Mouse (Mus musculus) urinary bladder, postnatal 4 days (tissue): ENCODE data around the gene Zbtb17.

Source experiments
- DNase-seq, 2 experiments: peaks; one replicate each; pipeline ENCODE4 v3.0.0; 2021 to 2022; ENCODE audit warnings: low spot score in 2 of 2

The Zbtb17 gene

DNA sequence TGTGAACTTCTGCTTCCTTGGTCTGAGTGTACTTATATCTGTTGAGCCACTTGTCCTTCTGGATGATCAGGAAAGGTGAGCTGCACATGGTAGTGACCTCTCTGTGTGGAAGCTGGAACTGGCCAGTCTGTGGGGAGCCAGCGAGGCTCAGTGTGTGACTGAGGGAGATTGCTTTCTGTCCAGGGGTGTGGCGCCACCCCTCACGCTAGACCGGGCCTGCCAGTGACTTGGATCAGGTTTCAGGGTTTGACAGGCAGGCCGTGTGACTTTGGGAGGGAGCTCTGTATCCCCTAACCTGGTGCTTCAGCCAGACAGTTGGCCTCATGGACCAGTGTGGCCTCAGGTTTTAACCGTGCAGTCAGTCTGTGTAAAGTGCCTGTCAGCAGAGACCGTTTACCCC, 13.8 kb downstream of the Zbtb17 start:
- DNase-seq = peak in 1 of 2 experiments; percentile 58

DNA sequence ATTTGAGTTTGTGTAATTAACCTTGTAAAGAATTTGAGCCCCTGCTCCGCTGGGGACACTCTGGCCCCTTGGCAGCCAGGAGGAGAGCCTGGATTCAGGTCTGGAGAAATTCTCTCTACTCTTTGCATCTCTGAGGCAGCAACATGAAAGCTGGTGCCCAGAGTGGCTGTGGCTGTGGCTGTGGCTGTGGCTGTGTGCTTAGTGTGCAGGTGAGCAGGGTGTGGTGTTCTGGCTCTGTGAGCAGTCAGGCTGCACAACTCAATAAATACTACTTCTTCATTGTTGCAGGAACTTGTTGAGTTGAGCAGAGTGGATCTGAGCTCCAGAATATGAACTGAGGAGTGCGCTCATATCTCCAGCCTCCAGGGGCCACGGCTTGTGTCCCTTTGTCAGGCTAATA, 14.4 kb downstream of the Zbtb17 start:
- no peak for DNase-seq

DNA sequence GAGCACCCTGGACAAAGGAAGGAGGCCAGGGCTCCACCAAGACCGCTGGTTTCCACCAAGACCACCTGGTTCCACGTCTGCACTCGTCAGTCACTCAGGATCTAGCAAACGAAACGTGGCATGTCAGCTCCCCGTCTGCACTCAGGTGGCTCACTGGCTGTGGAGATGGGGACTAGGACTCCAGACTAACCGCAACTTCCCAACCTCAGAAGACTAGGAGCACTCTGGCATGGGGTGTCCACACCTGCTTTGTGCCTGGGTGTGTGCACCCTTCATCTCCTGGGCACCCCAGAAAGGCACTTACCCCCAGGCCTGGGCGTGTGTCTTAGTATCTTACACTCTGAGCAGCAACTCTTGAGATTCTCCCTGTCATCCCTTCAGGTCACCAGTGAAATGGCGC, 15.3 kb downstream of the Zbtb17 start:
- DNase-seq = no peak

DNA sequence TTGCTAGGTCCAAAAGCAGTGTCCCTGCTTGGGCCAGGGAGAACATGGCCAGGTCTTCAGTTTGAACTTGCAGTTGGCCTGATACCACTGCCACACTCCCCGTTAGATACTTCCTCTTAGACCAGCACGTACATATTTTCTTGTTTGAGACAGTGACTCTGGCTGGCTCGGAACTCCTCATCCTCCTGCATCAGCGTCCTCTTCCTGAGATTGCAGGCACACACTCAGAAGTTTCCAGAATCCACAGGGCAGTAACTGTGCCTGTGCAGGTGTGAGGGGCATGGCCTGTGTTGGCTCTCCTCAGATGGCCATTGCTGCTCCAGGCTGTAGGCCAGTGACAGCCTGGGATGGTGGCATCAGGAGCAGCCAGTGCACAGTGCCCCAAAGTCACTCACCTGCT, 16.0 kb downstream of the Zbtb17 start:
- DNase-seq = no peak

DNA sequence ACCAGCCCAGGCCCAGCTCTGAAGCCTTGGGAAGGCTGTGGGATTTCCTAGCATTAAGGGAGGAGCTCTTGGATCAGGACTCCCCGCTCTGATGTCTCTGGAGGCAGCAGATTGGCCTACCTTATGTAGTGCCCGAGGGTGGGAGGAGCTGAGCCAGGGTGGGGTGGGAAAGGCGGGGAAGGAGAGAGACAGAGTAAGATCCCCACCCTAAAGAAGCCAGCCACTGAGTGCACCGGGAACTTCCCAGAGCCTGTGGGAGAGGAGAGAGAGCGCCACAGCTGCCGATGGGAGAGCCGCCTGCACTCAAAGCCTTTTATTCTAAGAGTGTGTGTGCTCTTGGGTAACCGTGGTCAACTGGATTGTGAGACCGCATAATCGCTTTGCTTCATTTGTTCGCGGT, 16.6 kb downstream of the Zbtb17 start:
- no peak for DNase-seq

DNA sequence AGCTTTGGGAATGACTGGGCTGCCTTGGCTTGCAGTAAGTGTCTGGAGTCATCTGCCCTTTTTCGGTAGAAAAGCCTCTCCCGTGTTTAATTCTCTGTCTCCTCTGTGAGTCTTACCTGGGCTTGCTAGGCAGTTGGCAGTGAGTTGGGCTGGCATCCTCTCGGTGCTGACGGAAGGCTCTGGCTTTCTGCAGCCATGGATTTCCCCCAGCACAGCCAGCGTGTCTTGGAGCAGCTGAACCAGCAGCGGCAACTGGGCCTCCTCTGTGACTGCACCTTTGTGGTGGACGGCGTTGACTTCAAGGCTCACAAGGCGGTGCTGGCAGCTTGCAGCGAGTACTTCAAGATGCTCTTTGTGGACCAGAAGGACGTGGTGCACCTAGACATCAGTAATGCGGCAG, 17.1 kb downstream of the Zbtb17 start:
- no peak for DNase-seq

DNA sequence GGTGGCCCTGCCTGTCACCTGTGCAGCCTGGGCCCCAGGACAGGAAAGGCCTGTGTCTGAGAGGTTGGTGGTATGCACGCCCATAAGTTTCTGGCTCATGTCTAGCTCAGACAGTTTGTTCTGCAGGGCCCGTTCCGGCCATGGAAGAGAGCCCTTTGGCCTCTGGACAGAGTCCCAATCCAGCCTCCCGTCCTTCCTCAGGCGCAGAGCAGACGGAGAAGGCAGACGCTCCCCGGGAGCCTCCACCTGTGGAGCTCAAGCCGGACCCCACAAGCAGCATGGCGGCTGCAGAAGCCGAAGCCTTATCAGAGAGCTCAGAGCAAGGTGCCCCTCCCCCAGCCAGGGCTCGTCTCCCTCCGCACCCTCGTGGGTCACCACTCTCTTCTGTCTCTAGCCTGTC, 19.0 kb downstream of the Zbtb17 start:
- DNase-seq = no peak

DNA sequence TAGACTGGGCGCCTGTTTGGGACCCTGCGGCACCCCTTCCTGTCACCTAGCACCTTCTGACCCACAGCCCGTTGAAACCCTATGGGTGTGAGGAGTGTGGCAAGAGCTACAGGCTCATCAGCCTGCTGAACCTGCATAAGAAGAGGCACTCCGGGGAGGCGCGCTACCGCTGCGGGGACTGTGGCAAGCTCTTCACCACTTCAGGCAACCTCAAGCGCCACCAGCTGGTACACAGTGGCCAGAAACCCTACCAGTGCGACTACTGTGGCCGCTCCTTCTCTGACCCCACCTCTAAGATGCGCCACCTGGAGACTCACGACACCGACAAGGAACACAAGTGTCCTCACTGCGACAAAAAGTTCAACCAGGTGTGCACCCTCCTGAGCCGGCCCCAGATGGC, 20.3 kb downstream of the Zbtb17 start:
- no peak for DNase-seq

DNA sequence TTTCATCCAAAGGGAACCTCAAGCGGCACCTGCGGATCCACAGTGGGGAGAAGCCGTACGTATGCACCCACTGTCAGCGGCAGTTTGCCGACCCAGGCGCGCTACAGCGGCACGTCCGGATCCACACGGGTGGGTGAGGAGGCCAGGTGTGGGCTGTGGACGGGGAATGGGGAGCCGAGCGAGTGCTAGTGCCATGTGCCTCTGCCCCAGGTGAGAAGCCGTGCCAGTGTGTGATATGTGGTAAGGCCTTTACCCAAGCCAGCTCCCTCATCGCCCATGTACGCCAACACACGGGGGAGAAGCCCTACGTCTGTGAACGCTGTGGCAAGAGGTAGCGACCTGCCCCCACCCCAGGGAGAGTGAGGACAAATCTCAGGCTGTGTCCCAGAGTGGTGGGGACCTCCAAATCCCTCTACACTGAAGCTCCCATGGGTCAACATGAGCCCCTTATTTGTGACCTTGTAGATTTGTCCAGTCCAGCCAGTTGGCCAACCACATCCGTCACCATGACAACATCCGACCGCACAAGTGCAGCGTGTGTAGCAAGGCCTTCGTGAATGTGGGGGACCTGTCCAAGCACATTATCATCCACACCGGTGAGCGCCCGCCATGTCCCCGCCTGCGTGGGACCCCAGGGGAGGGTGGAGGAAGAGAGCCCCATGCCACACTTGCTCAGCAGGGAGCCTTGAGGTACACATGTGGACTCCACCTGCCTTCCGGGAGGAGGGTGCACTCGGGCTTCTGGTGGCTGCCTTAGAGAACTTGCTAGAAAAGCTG, 21.2 kb downstream of the Zbtb17 start:
- peak in 1 of 2 experiments; percentile 58 for DNase-seq

DNA sequence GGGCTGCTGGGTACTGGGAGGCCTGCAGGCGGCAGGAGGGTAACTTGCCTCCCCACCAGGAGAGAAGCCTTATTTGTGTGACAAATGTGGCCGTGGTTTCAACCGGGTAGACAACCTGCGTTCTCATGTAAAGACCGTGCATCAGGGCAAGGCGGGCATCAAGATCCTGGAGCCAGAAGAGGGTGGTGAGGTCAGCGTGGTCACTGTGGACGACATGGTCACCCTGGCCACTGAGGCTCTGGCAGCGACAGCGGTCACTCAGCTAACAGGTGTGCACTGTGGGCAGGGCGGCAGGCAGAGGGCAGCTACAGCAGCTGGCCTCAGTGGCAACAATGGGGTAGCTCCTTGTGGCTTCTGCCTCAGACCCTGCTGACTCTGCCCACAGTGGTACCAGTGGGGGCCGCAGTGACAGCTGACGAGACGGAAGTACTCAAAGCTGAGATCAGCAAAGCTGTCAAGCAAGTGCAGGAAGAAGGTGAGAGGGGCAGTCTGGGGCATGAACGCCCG, 21.9 kb downstream of the Zbtb17 start:
- DNase-seq = peak in 1 of 2 experiments; percentile 55

DNA sequence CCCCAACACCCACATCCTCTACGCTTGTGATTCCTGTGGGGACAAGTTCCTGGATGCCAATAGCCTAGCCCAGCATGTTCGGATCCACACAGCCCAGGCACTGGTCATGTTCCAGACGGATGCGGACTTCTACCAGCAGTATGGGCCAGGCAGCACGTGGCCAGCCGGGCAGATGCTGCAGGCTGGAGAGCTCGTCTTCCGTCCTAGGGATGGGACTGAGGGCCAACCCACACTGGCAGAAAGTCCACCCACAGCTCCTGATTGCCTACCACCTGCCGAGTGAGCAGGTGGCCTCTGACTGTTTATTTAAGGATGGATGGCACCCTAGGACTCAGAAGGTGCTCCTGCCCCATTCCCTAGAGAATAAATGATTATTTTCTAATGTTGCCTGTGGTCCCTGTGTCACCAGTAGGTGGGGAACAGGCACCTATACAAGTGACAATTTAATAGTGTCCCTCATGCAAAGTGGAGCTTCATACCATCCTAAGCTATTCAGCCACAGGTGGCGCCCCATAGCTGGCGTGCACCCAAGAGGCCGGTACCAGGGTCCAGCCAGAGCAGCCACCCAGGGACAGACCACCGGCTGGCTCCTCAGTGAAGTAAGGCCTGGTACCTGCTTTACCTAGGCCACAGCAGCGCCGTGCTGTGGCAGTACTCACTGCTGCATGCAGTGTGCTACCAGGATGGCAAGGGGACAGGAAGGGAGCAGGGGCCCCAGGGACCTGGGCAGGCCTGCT, 22.6 kb downstream of the Zbtb17 start:
- peak in 1 of 2 experiments; percentile 57 for DNase-seq

DNA sequence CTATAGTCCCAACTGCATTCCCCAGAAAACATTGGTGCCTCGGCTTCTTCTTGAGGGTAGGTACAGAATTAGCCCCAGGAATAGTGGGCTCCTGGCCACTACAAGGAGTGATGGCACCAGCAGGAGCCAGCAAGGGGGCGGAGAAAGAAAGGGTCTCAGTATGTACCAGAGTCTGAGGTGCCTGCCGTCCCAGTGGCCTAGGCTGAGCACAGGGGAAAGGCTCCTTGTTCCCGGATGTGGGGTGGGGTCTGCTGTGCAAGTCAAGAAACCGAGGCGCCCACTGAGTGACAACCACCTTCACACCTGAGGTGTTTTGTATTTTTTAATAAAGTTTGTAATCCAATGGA, 23.1 kb downstream of the Zbtb17 start:
- DNase-seq = peak in 1 of 2 experiments; percentile 58

DNA sequence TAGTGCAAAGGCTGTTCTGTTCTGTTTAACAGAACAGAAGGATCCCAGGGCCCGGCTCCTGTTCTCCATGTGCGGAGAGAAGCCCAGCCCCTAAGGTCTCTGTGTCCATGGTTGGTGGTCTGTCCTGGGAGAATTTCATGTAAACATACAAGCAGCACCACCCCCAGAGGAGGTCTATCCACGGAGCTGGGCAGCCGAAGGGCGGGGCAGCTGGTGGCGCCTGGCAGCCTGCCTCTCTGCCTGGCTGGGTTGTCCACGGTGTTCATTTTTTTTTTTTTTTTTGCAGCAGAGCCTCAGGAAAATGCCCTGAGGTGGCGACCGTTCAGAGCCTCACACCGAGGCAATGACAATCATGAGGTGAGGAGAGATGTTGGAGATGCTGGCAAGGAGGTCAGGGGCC, 24.1 kb downstream of the Zbtb17 start:
- DNase-seq = peak in 1 of 2 experiments; percentile 59

DNA sequence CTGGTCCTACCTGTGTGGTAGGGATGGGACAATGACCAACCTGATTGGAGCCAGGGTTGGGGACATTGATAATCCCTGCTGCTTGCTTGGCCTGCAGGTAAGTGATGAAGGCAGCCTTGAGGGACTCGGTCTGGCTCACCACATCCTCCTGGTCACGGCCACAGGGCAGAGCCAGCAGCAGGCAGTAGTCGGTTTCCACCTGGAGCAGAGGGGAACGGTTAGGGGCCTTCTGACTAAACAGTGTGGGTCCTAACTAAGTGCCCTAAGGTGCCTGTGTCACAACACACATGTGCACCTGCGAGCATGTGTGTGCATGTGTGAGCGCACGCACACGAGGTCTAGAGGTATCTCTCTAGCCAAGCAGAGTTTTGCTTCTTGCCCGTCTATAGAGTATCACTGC, 24.9 kb downstream of the Zbtb17 start:
- peak in 1 of 2 experiments; percentile 51 for DNase-seq

DNA sequence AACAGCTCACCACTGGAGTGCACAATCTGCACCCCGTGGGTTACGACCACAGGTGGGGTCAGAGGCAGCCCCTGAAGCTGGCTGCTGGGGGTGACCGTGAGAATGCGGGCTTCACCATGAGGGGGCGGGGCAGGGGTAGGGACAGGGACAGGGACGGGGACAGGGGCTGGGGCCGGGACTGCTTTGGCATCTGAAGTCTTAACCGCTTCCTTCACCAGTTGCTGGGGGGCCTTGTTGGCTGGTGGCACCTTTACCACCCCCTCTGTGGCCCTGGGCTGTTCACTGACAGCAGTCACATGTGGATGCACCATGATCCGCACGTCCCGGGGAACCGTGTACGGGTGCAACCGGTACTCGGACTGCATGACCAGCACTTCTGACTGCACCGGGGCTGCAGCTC, 27.0 kb downstream of the Zbtb17 start:
- no peak for DNase-seq

DNA sequence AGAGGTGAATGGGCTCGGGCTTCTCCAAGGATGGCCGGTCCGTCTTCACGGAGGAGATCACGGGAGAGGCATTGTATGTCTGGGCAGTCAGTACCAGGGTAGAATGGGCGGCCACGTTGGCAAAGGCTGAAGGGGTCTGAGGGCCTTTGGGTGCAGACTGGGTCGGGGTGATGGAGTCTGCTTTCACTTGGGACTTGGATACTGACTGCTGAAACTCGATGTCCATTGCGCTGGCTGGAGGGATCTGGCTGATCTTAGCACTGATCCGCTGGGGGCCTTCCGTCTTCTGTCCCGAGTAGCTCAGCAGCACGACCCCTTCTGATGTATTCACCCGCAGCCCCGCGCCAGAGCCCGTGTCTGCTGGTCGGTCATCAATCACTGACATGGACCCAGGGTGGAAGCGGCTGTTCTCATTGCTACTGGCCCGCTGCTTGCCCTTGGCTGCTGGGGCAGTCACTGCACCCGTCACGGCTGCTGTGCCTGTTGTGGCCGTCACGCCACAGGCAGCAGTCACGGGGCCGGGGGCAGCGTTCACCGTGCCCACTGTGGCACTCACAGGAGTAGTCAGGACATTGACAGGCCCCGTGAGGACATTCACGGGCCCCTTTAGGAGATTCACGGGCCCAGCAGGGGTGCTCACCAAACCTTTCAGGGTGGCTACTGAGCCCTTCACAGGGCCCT, 28.3 kb downstream of the Zbtb17 start:
- DNase-seq = peak in 1 of 2 experiments; percentile 61

DNA sequence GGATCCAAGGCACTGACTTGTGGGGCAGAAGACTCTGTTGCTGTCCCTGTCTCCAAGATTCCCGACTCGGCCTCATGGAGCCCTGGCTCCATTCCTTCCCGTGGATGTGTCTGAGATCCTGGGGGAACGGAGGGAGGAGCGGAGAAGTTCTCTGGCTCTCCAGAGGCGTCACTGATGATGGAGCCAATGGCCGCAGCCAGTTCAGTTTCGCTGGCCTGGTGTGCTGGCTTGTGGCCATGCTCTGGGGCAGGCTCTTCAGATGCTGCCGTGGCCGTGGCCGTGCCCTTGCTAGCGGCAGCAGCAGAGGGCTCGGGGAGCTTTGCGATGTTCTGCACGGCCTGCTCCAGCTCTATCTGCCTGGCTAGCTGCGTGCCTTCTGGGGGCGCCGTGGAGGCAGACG, 30.0 kb downstream of the Zbtb17 start:
- DNase-seq = no peak

DNA sequence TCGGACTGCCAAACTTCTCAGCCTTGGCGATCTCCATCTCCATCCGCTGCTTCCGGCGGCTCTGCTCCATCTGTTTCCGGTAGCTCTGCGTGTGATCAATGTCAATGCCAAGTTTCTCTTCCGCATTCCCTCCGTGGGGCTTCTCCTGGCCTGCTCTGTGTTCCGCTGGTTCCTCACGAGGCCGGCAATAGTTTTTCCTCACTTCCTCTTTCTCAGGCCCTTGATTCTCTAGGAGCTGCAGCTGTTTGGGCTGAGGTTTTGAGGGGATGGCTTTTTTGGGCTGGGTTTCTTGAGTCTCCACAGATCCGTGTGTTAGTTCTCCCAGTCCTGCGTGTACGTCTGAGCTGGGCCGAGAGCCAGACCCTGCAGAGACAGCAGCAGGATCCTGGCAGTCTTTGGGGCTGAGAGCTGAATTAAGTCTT, 33.2 kb downstream of the Zbtb17 start:
- DNase-seq = peak in 1 of 2 experiments; percentile 57

DNA sequence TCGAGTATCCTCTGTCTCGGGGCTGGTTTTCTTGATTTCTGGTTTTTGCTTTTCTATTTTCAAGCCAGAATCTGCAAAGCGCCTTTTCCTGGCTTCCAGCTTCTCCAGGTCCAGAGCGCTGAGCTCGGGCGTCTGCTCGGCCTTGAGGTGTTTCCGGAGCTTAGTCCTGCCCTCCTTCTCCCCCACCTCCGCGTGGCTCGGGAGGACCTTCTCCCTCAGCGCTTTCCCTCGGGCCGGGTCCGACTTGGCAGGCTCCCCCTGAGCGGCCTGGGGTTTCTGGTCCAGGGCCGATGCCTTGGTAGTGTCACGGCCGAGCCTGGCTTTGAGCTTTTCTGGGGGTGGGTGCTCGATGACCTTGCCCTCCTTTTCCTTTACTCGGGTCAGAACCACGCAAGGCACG, 33.8 kb downstream of the Zbtb17 start:
- no peak for DNase-seq

DNA sequence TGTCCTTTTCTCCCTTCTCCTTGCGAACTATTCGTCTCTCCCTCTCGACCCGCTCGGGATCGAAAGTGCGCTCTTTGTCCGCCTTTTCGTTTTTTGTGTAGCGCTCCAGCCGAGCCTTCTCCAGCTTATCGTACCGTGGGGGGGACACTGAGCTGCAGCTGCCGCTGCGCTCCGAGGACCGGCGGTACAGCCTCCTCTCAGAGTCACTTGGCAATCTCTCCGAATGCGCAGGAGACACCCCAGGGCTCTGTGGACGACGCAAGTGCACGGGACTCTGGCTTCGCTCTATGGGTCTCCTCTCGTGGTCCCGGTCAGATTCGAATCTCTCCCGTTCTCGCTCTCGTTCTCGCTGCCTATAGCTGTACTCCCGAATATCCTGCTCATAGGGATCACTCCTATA, 34.3 kb downstream of the Zbtb17 start:
- no peak for DNase-seq

DNA sequence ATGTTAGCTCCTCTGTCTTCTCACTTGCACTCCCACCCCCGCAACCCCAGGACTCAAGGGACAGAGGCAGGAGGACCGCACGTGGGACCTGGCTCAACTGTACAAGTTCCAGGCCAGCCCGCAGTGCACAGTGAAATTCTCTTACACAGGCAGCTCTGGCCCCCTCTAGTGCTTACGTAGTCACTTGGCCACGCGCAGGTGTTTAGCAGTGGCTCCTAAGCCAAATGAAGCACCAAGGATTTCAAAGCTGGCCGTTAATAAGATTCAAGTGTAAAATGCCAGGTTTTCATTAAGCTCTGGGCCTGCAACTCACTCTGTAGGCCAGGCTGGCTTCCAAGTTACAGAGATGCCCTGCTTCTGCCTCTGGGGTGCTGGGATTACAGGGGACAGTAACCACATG, 35.0 kb downstream of the Zbtb17 start:
- DNase-seq = no peak

DNA sequence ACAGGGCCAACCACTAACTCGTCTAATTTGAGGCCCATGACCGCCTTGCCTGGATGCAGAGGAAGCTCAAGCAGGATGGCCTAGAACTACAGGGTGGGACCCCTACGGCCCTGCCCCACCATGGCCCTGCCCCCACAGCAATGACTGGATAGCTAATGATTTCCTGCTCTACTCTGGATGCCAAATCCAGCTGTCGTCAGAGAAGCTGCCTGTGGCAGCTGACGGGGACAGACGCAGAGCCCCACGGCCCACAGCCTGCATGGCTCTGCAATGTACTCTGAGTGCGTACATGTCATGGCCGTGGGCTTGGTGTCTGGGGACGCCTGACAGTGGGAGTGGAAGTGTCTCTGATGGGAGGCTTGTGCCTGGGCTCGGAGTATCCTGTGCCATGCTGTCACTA, 39.6 kb downstream of the Zbtb17 start:
- no peak for DNase-seq

DNA sequence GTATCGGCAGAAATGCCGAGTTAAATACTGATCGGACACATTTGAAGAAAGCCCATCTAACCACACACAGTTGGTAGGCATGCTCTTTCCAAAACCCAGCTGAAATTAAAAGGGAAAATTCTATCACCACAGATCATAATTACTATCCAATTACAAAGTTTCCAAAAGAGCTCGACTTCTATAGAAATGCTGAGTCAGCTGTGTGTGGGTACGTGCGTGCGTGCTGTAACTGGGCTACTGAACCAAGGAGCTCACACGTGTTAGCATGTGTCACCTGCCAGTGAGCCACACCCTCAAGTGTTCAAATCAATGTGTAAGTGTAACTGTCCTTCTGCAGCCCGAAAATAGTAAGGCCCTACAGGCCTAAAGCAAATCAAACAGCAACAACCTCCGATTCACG, 43.1 kb downstream of the Zbtb17 start:
- DNase-seq = no peak
